Mouse (Mus musculus) testis, adult 2 months (tissue): ENCODE data around the gene Vmn1r211. TPM values are rescaled to one million over a fixed set of nuclear protein-coding genes. Genes with fewer than 3 reads are reported as not detected.
"Not testable (repeated sequence)": the region's sequence is repeated elsewhere in the genome, so short reads cannot be mapped to it uniquely, and the experiment has no call there.

Experiments
- H3K27ac ChIP-seq: fragments of 200-500 bp; 2 replicates; pipeline ENCODE4 v1.5.1; 2012; ENCODE audit warnings: low read depth, low read length; ENCODE audit not compliant: control insufficient read depth, insufficient read depth
- H3K27me3 ChIP-seq: fragments of 200-500 bp; 2 replicates; pipeline ENCODE4 v1.6.1; 2012; ENCODE audit warnings: mild to moderate bottlenecking, low read length, moderate library complexity; ENCODE audit not compliant: control insufficient read depth, insufficient read depth
- H3K36me3 ChIP-seq: fragments of 200-500 bp; 2 replicates; pipeline ENCODE4 v1.6.1; 2012; ENCODE audit warnings: mild to moderate bottlenecking, low read length; ENCODE audit not compliant: control insufficient read depth, insufficient read depth
- H3K4me1 ChIP-seq: fragments of 200-500 bp; 2 replicates; pipeline ENCODE4 v1.6.1; 2012; ENCODE audit warnings: low read length; ENCODE audit not compliant: control insufficient read depth, insufficient read depth
- H3K4me3 ChIP-seq: fragments of 200-500 bp; 2 replicates; pipeline ENCODE4 v1.5.1; 2012; ENCODE audit warnings: low read depth, mild to moderate bottlenecking, low read length, moderate library complexity, mixed read lengths; ENCODE audit not compliant: control insufficient read depth
- CTCF ChIP-seq: fragments of 200-500 bp; IDR thresholded peaks from 2 replicates; pipeline ENCODE4 v1.5.1; 2012; ENCODE audit warnings: low read depth, mild to moderate bottlenecking, inconsistent platforms, low read length, moderate library complexity; ENCODE audit not compliant: control insufficient read depth, insufficient read depth, insufficient replicate concordance
- POLR2A ChIP-seq: fragments of 200-500 bp; IDR thresholded peaks from 2 replicates; pipeline ENCODE4 v1.6.1; 2012; ENCODE audit warnings: low read depth, mild to moderate bottlenecking, inconsistent platforms, low read length, moderate library complexity; ENCODE audit not compliant: control insufficient read depth
- polyA plus RNA-seq: library from polyadenylated mRNA; depleted of rRNA; stranded (reverse); fragments of >200 nt; gene quantifications from 2 replicates; pipeline ENCODE4 v1.2.3, GENCODE M21; 2012; rRNA removed

Gene Vmn1r211
- polyA plus RNA-seq, result not detected in 2 replicates

DNA sequence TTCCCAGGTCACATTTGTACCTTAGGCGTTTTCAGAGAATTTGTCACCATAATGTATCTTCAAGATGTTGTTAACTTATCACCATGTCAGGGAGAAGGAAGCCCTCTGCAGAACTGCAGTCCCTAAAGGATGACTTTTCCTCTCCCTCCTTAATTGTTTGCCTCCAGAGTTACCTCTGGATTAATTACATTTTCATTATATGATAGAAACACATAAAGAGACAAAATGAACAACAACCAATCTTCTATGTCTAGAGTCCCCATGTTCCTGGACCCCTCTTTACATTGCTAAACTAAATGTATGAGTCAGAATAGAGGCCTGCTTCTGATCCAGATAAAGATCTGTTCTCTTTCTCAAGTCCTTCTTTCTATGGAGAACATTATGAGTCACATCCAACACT is at the start of gene Vmn1r211:
Vmn1r211 (minus strand) TSS at position 101 of the 400 bp plus-strand sequence.
- TF ChIP-seq POLR2A, result no peak
- TF ChIP-seq CTCF, result no peak
- no peaks in the 10 kb centered on the region for H3K4me1 ChIP-seq
- no peak within 1 kb of the TSS for H3K4me3 ChIP-seq
- H3K36me3 ChIP-seq, result no peaks in the 10 kb centered on the region
- no peak within 1 kb of the TSS for H3K27ac ChIP-seq
- H3K27me3 ChIP-seq, result no peaks in the 10 kb centered on the region

DNA sequence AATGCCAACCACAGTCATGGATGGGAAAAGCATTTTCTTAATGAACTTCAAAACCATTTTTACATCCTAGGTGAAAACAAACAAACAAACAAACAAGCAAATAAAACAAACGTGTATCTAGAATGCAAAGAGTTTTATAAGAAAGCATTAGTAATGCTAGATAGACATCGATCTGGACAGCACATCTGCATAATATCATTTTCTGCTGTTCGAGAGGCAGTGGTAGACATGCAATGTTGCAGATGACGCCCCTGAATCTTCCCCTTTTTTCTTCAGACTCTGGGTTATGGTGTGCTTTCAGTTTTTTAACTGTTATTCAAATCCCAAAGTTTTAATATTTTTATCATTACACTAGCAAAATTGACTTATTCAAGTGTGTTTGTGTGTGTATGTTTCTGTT is 26.7 kb upstream of the Vmn1r211 start, which contains the start of gene Vmn1r212:
Vmn1r212 (minus strand) TSS at position 101 of the 400 bp plus-strand sequence.
- TF ChIP-seq CTCF (no peak), POLR2A (no peak)
- H3K27ac ChIP-seq, result no peak within 1 kb of the TSS
- no peaks in the 10 kb centered on the region for H3K36me3 ChIP-seq

DNA sequence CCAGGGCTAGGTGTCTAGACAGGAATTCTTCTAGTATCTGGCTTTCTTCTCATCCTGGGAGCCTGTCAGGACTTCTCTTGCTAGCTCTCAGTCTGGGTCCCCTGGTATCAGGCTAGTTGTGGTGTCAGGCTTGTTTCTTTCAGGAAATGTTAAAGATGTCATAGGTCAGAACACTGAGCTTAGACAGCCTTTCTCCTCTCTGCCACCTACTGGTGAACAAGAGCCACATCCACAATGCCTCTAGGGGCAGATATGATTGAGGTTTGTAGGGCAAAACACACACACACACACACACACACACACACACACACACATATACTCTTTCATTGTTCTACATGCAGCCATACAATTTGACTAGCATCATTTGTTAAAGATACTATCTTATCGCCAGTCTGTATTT is 21.9 kb upstream of the Vmn1r211 start:
- Histone ChIP-seq H3K27ac (no peak overlapping the region), H3K27me3 (no peaks in the 10 kb centered on the region), H3K4me3 (no peak overlapping the region), H3K4me1 (no peaks in the 10 kb centered on the region), H3K36me3 (no peaks in the 10 kb centered on the region)
- TF ChIP-seq CTCF, result no peak
- TF ChIP-seq POLR2A, result no peak

More for the DNA sequence above, 26.7 kb upstream of the Vmn1r211 start, which contains the start of gene Vmn1r212:
- Histone ChIP-seq H3K27me3 (no peaks in the 10 kb centered on the region), H3K4me3 (no peak within 1 kb of the TSS), H3K4me1 (no peaks in the 10 kb centered on the region)

DNA sequence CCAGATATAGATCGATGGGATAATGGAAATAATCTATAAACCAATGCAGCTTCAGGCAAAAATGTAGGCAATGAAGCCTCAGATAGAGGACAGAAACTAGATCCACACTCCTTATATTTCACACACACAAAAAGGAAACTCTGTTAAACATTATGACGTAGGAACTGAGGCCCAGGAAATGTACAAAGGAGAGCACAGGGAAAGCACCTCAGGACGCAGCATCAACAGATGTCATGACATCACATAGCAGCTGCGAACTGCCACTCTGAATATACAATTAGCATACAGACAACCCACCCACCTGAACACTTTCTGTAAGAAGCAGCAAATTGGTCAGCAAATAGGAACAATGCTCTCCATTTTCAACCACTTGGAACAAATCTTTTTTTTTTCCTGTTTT is 2.6 kb downstream of the Vmn1r211 start:
- Histone ChIP-seq H3K27me3 (no peaks in the 10 kb centered on the region), H3K36me3 (no peaks in the 10 kb centered on the region), H3K4me3 (no peak overlapping the region), H3K4me1 (no peaks in the 10 kb centered on the region), H3K27ac (no peak overlapping the region)
- TF ChIP-seq POLR2A, result no peak
- no peak for TF ChIP-seq CTCF

DNA sequence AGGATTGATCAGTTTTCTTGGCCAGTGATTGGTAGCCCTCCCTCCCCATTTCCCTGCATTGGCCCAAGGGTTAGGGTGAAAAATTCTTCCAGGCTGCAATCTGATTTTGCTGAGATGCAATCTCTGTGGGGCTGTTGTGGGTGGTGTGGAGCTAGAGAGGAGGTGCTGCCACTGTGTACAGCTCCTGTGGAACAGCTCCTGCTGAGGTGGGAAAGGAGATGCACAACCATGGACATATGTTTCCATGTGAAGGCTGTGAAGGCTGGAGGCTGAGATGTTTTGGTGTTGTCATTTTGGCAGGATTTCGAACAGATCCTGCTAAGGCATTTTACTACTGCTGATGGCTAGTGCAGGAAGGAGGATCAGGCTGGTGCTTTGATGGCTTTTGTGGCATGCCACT is 10.6 kb downstream of the Vmn1r211 start:
- no peak overlapping the region for H3K27ac ChIP-seq
- H3K4me3 ChIP-seq, result no peak overlapping the region
- no peaks in the 10 kb centered on the region for H3K27me3 ChIP-seq
- H3K4me1 ChIP-seq, result no peaks in the 10 kb centered on the region
- TF ChIP-seq POLR2A (no peak), CTCF (no peak)
- no peaks in the 10 kb centered on the region for H3K36me3 ChIP-seq

DNA sequence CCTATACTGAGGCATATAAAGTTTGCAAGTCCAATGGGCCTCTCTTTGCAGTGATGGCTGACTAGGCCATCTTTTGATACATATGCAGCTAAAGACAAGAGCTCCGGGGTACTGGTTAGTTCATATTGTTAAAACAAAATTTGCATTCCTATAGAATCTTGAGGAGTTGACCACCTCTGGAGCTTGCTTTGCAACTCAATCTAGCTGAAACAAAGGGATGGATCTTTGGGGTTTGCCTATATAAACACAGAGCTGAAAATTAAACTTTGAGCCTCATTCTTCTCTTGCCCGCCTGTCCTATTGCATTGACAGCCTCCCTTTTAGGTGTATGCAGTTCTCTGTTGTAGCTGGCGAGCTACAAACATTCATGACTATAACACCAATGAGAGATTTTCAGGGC is 13.1 kb downstream of the Vmn1r211 start:
- H3K27me3 ChIP-seq, H3K27ac ChIP-seq, H3K4me3 ChIP-seq, H3K36me3 ChIP-seq, H3K4me1 ChIP-seq: not testable (repeated sequence)

DNA sequence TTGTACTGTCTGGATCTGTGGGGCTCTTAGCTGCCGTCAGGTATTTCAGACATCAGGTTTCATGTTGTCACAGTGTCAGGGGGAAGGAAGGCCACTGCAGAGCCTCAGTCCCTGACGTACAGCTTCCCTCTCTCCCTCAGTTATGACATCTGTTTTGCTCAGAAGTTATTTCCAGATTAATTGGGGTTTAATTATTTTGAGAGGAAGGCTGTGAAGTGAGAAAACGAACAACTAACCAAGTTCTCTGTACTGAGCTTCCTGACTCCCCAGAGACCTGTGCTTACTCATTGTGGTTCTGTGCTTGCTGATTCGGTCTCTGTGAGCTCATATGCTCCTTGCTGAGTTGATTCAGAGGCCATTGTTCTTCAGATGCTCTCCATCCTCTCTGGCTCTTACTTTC is 26.1 kb downstream of the Vmn1r211 start, which contains the start of gene Vmn1r210:
Vmn1r210 (minus strand) TSS at position 101 of the 400 bp plus-strand sequence.
- no peak within 1 kb of the TSS for H3K4me3 ChIP-seq
- H3K4me1 ChIP-seq, result no peaks in the 10 kb centered on the region
- TF ChIP-seq POLR2A, result no peak
- no peak for TF ChIP-seq CTCF
- H3K27ac ChIP-seq, result no peak within 1 kb of the TSS
- H3K27me3 ChIP-seq, result no peaks in the 10 kb centered on the region
- H3K36me3 ChIP-seq, result no peaks in the 10 kb centered on the region

DNA sequence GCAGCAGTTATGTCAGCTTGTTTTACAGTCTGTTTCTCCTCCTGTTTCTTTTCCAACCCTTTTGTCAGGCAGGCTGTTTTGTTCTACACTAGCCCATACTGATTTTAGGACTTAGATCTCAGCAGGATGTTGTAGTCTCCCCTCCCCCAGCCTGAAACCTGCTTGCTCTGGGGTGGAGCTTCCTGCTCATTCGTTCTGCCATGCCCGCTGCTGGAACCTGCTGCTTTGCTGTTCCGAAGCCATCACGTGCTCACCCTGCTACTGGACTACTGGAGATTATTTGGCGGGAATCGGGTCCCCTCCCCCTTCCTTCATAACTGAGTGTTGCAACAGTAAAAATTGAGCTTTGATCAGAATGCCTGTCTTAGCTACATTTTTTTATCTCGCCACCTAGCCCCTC is 28.0 kb downstream of the Vmn1r211 start:
- H3K36me3 ChIP-seq, H3K27ac ChIP-seq, H3K4me1 ChIP-seq, H3K4me3 ChIP-seq, H3K27me3 ChIP-seq: not testable (repeated sequence)

DNA sequence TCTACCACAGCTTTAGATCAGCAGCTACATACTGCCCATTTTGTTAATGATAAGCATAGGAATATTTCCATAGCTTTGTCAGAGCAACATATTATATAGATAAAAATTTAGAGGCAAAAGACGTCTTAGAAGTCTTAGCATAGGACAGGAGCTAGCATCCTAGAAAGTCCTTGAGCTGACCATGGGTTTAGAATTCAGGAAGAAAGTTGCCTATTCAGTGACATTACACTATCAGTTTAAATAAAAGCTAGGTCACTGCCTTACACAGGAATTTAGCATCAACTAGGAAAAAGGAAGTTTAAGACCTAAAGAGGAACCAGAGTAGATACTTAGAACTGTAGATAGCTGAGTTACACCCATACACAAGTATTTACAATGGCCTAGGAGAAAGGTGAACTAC is 35.8 kb downstream of the Vmn1r211 start:
- H3K27me3 ChIP-seq, H3K27ac ChIP-seq, H3K4me1 ChIP-seq, H3K4me3 ChIP-seq, H3K36me3 ChIP-seq: not testable (repeated sequence)

DNA sequence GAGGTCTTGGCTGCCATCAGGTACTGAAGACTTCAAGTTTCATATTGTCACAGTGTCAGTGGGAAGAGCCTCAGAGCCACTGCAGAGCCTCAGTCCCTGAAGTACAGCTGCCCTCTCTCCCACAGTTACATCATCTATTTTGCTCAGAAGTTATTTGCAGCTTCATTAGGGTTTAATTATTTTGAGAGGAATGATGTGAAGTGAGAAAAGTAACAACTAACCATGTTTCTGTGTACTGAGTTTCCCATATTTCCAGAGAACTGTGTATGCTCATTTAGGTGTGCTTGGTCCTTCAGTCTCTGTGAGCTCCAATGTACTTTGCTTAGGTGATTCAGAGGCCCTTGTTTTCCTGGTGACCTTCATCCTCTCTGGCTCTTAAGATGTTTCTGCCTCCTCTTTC is 47.8 kb downstream of the Vmn1r211 start, which contains the start of gene Vmn1r209:
Vmn1r209 (minus strand) TSS at position 101 of the 400 bp plus-strand sequence.
- H3K4me1 ChIP-seq, H3K4me3 ChIP-seq, H3K27me3 ChIP-seq, H3K27ac ChIP-seq, H3K36me3 ChIP-seq: not testable (repeated sequence)
